Comparison of ENCODE assay signal across 44 mouse cellular contexts in genomic region chr16:92034676-92035075, GRCm38 (mm10). TPM values are rescaled to one million over a fixed set of nuclear protein-coding genes. Genes with fewer than 3 reads are reported as not detected.
"Had no signal": no experiment of that assay in that cellular context is flagged by ENCODE, and none has a peak within 500 bp of the region (broad histone marks: within the 10 kb centered on the region; RNA-seq: fewer than 3 reads in every experiment).

No protein-coding gene starts in this region.

- H3K4me3 ChIP-seq: left cerebral cortex, adult 2 months; limb, embryonic 10.5 days; limb, embryonic 12.5 days; limb, embryonic 13.5 days; limb, embryonic 15.5 days; liver, embryonic 12.5 days; liver, embryonic 13.5 days; liver, embryonic 15.5 days; lung, embryonic 15.5 days; megakaryocyte, embryonic 14.5 days; midbrain, embryonic 10.5 days; midbrain, embryonic 12.5 days; midbrain, embryonic 15.5 days; myocyte; neural tube, embryonic 12.5 days had no signal

- H3K9me3 ChIP-seq: limb, embryonic 10.5 days; limb, embryonic 13.5 days; limb, embryonic 15.5 days; liver, embryonic 12.5 days; liver, embryonic 13.5 days; liver, embryonic 15.5 days; lung, embryonic 15.5 days; midbrain, embryonic 10.5 days; midbrain, embryonic 12.5 days; midbrain, embryonic 15.5 days; neural tube, embryonic 12.5 days had no signal

- DNase-seq: left cerebral cortex, postnatal 4 days; liver; liver, embryonic 13.5 days; liver, postnatal 0 days; lung, adult 18-20 months; lung, adult 2 months; lung, embryonic 14.5 days; lung, postnatal 10 days; lung, postnatal 14 days; lung, postnatal 36 days; lung, postnatal 4 days; midbrain, embryonic 14.5 days had no signal

- H3K27me3 ChIP-seq: limb, embryonic 12.5 days; limb, embryonic 13.5 days; limb, embryonic 15.5 days; liver, embryonic 12.5 days; liver, embryonic 13.5 days; liver, embryonic 15.5 days; lung, embryonic 15.5 days; midbrain, embryonic 12.5 days; midbrain, embryonic 15.5 days; neural tube, embryonic 12.5 days had no signal

- H3K4me2 ChIP-seq: limb, embryonic 12.5 days; limb, embryonic 13.5 days; limb, embryonic 15.5 days; liver, embryonic 11.5 days; liver, embryonic 12.5 days; liver, embryonic 13.5 days; liver, embryonic 15.5 days; lung, embryonic 14.5 days; lung, embryonic 15.5 days; midbrain, embryonic 12.5 days; midbrain, embryonic 15.5 days; neural tube, embryonic 12.5 days had no signal

- H3K4me1 ChIP-seq: limb, embryonic 12.5 days; limb, embryonic 13.5 days; limb, embryonic 15.5 days; liver, embryonic 12.5 days; liver, embryonic 13.5 days; liver, embryonic 15.5 days; lung, embryonic 15.5 days; midbrain, embryonic 12.5 days; midbrain, embryonic 15.5 days; neural tube, embryonic 12.5 days had no signal

- H3K36me3 ChIP-seq: limb, embryonic 10.5 days; limb, embryonic 12.5 days; limb, embryonic 13.5 days; limb, embryonic 15.5 days; liver, embryonic 12.5 days; liver, embryonic 13.5 days; liver, embryonic 15.5 days; lung, embryonic 15.5 days; midbrain, embryonic 10.5 days; midbrain, embryonic 12.5 days; midbrain, embryonic 15.5 days; neural tube, embryonic 12.5 days had no signal

- H3K27ac ChIP-seq: left cerebral cortex, adult 2 months; limb, embryonic 10.5 days; limb, embryonic 12.5 days; limb, embryonic 13.5 days; limb, embryonic 15.5 days; liver, embryonic 12.5 days; liver, embryonic 13.5 days; liver, embryonic 14.5 days; liver, embryonic 15.5 days; lung, embryonic 15.5 days; macrophage; midbrain, embryonic 10.5 days; midbrain, embryonic 12.5 days; midbrain, embryonic 15.5 days; neural tube, embryonic 12.5 days had no signal

- H3K9ac ChIP-seq: limb, embryonic 12.5 days; limb, embryonic 13.5 days; limb, embryonic 15.5 days; liver, embryonic 12.5 days; liver, embryonic 13.5 days; liver, embryonic 14.5 days; liver, embryonic 15.5 days; liver, postnatal 0 days; lung, embryonic 14.5 days; lung, embryonic 15.5 days; midbrain, embryonic 12.5 days; midbrain, embryonic 15.5 days; neural tube, embryonic 12.5 days had no signal

- ATAC-seq: liver, embryonic 12.5 days; liver, postnatal 0 days; lung, postnatal 0 days; midbrain, embryonic 15.5 days; midbrain, embryonic 16.5 days had no signal

RNA-seq across cellular contexts. Expression of gene Gm49711, which starts 23.4 kb away (rescaled TPM):
- total RNA-seq: left cerebral cortex, postnatal 10 days; left cerebral cortex, postnatal 25 days; left cerebral cortex, postnatal 36 days; liver, adult 2 months; megakaryocyte progenitor cell, adult 5-6 weeks; megakaryocyte, adult 5-6 weeks; megakaryocyte-erythroid progenitor cell, adult 5-6 weeks; midbrain, postnatal 0 days; monocyte, adult 5-6 weeks had no signal
- polyA plus RNA-seq: limb, embryonic 11.5 days; limb, embryonic 12.5 days; liver, adult 2 months; liver, embryonic 12.5 days; liver, embryonic 13.5 days; liver, embryonic 14.5 days; liver, embryonic 15.5 days; liver, embryonic 16.5 days; liver, postnatal 0 days; lung, adult 2 months; lung, embryonic 14.5 days; lung, embryonic 15.5 days; lung, embryonic 16.5 days; macrophage; midbrain, embryonic 12.5 days; myocyte; neural tube, embryonic 11.5 days had no signal
